Mouse (Mus musculus) intestine, embryonic 15.5 days (tissue): ENCODE results near the gene Evi5. TPM values are rescaled to one million over a fixed set of nuclear protein-coding genes. Genes with fewer than 3 reads are reported as not detected.

Source experiments
- ATAC-seq: fragments of 200-750 bp; cut with Nextera tagmentation; 2 replicates; pipeline ENCODE4 v1.8.0; 2017; ENCODE audit warnings: moderate TSS enrichment, moderate library complexity
- H3K27ac ChIP-seq: fragments of 300-500 bp; sonication (generic); 2 replicates; pipeline ENCODE4 v1.5.1; 2015; ENCODE audit warnings: mild to moderate bottlenecking, inconsistent platforms
- H3K27me3 ChIP-seq: fragments of 300-500 bp; sonication (generic); replicated peaks from 2 replicates; pipeline ENCODE4 v1.6.1; 2015; ENCODE audit warnings: inconsistent platforms
- H3K36me3 ChIP-seq: fragments of 300-500 bp; sonication (generic); 2 replicates; pipeline ENCODE4 v1.6.1; 2015; ENCODE audit warnings: inconsistent platforms
- H3K4me1 ChIP-seq: fragments of 300-500 bp; sonication (generic); replicated peaks from 2 replicates; pipeline ENCODE4 v1.6.1; 2015; ENCODE audit warnings: inconsistent platforms
- H3K4me2 ChIP-seq: fragments of 300-500 bp; sonication (generic); replicated peaks from 2 replicates; pipeline ENCODE4 v1.6.1; 2015; ENCODE audit warnings: mild to moderate bottlenecking, inconsistent platforms
- H3K4me3 ChIP-seq: fragments of 300-500 bp; sonication (generic); replicated peaks from 2 replicates; pipeline ENCODE4 v1.5.1; 2015; ENCODE audit warnings: inconsistent platforms
- H3K9ac ChIP-seq: fragments of 300-500 bp; sonication (generic); 2 replicates; pipeline ENCODE4 v1.6.1; 2015; ENCODE audit warnings: inconsistent platforms
- H3K9me3 ChIP-seq: fragments of 300-500 bp; sonication (generic); 2 replicates; pipeline ENCODE4 v1.6.1; 2016; ENCODE audit warnings: inconsistent platforms
- WGBS: fragments of 180-500 bp; shearing (Covaris S2); methylation state at CpG from one replicate; pipeline ENCODE4 v1.1.7; 2015; 5-methylcytosine and 5-hydroxymethylcytosine counted together
- polyA plus RNA-seq: library from polyadenylated mRNA; unstranded; fragments of >200 nt; fragmentation: Nextera tagmentation; extraction: Ambion mirVana; gene quantifications from 2 replicates; pipeline ENCODE4 v1.2.1, GENCODE M21; 2015

Gene Evi5
- polyA plus RNA-seq, 1 experiment from 2014 or later, result 66.3 TPM

DNA sequence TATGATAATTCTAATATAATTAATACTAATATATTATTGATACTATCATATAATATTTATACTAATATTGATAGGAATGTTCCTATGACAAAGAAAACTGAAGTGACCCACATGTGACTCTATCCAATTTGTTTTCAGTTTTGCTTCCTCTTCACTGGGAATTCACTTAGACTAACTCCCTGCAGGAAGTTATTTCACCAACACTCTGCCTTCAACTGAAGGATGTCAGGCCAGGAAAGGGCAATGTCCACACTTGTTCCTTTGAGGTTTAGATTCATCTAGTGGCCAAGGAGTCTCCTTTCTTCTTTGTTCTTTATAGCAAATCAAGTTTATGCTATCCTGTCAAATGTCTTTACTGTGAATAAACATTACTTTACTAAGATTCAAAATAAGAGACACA lies 111.2 kb downstream of the Evi5 start:
- no peaks in the 10 kb centered on the region; the same call in 1 of the 2 replicates for H3K36me3 ChIP-seq
- 0 out of 2 replicates have a peak, but pooled peaks cover 3% of the 10 kb centered on the region for H3K4me1 ChIP-seq
- no peaks in the 10 kb centered on the region for H3K9me3 ChIP-seq
- no peak overlapping the region for H3K9ac ChIP-seq
- H3K27me3 ChIP-seq, result no peaks in the 10 kb centered on the region
- H3K4me2 ChIP-seq, result no peak overlapping the region
- no peak overlapping the region for H3K27ac ChIP-seq
- ATAC-seq, result no peak
- H3K4me3 ChIP-seq, result no peak overlapping the region

DNA sequence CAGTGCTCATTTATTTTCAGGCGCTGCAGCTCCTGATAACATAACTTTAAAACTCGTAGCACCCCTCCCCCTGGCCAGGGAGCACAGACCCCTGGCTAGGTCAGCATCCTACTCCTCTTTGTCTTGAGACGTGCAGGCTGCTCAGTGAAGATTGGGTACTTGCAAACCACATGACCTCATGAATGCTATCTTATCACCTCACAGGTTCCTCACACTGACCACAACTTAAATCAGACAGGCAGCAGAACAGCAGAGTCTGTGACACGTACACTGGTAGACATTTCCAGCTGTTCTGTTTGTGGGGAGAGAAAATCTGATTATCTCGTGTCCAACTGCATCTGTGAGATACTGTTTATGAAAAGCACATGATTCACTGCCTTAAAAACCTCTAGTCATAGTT lies 115.8 kb downstream of the Evi5 start:
- 44% methylated on average over 5 of the region's 5 CpGs for WGBS

DNA sequence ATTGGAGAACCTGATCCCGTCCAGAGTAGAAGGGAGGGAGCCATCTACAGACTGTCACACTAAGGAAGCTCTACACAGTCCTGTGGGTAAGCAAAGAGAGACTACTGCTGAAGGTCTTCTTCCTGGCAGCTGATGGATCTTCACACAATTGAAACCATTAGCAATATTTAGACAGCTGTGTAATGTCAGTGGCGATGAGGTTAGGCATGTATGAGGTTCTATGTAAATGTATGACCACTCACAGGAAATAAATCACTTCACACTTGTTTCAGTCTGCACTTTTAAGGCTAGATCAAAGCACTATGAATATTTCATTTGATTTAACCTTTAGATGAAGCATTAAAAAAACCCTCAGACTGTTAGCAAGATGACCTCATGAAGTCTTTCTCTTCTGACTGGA lies 118.8 kb downstream of the Evi5 start:
- no peaks in the 10 kb centered on the region; the same call in 1 of the 2 replicates for H3K36me3 ChIP-seq
- no peak for ATAC-seq
- H3K4me1 ChIP-seq, result 0 out of 2 replicates have a peak, but pooled peaks cover 3% of the 10 kb centered on the region
- no peaks in the 10 kb centered on the region for H3K27me3 ChIP-seq
- no peak overlapping the region for H3K4me3 ChIP-seq
- 70% methylated on average over 2 of the region's 2 CpGs for WGBS
- H3K27ac ChIP-seq, result no peak overlapping the region
- H3K9ac ChIP-seq, result no peak overlapping the region
- no peak overlapping the region for H3K4me2 ChIP-seq
- no peaks in the 10 kb centered on the region for H3K9me3 ChIP-seq

More for the DNA sequence above, 115.8 kb downstream of the Evi5 start:
- no peak overlapping the region for H3K4me2 ChIP-seq
- H3K9ac ChIP-seq, result no peak overlapping the region
- no peak overlapping the region for H3K27ac ChIP-seq
- H3K4me1 ChIP-seq, result 0 out of 2 replicates have a peak, but pooled peaks cover 3% of the 10 kb centered on the region
- no peak overlapping the region for H3K4me3 ChIP-seq
- ATAC-seq, result 0 out of 2 replicates have a peak, but pooled peaks have one; percentile 43
- no peaks in the 10 kb centered on the region; the same call in 1 of the 2 replicates for H3K36me3 ChIP-seq
- no peaks in the 10 kb centered on the region for H3K27me3 ChIP-seq
- no peaks in the 10 kb centered on the region for H3K9me3 ChIP-seq

DNA sequence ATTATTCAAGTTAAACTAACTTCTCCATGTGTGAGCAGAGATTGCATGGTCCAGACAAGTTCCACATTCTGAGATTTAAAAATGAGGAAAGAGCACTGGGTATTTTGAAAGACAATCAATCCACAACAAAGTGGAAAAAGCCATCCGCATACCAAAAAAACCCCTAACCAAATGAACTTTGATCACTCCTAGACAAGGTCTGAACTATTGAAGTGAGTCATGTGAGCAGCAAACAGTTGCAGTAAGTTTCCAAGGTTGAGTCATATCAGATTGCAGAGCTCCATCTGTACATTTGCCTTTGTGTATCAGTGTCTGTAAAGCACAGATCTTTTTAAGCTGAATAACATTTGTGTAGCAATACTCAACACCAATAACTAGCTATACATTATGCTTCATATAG lies 120.2 kb downstream of the Evi5 start:
- H3K27ac ChIP-seq, result no peak overlapping the region
- no peaks in the 10 kb centered on the region for H3K9me3 ChIP-seq
- H3K4me1 ChIP-seq, result 0 out of 2 replicates have a peak, but pooled peaks cover 1% of the 10 kb centered on the region
- ATAC-seq, result peak; percentile 78; the same call in 1 of the 2 replicates
- 75% methylated on average over 1 of the region's 1 CpGs for WGBS
- no peak overlapping the region for H3K4me2 ChIP-seq
- H3K36me3 ChIP-seq, result no peaks in the 10 kb centered on the region; the same call in 1 of the 2 replicates
- H3K27me3 ChIP-seq, result no peaks in the 10 kb centered on the region
- H3K4me3 ChIP-seq, result no peak overlapping the region
- H3K9ac ChIP-seq, result no peak overlapping the region

DNA sequence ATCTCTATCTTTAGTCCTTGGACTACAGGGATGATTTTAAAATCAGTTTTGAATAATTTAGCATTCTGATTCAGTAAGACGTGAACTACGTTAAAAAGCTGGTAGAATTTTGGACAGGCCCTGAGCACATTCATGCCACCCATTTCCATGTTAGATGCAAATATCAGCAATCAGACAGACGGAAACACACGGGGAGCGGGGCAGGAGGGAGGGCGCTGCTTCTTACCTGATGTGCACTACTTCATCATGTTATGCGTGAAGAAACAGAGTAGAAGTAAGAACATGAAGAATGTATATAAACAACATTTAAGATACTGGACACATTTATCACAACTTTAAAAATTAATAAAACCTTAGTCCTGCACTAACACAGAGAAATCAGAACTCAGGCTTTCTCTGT lies 121.3 kb downstream of the Evi5 start:
- 93% methylated on average over 7 of the region's 7 CpGs for WGBS
- Histone ChIP-seq H3K9ac (no peak overlapping the region), H3K4me1 (no peaks in the 10 kb centered on the region), H3K9me3 (no peaks in the 10 kb centered on the region), H3K4me3 (no peak overlapping the region), H3K27me3 (no peaks in the 10 kb centered on the region), H3K4me2 (no peak overlapping the region), H3K36me3 (no peaks in the 10 kb centered on the region), H3K27ac (no peak overlapping the region)
- ATAC-seq, result no peak

DNA sequence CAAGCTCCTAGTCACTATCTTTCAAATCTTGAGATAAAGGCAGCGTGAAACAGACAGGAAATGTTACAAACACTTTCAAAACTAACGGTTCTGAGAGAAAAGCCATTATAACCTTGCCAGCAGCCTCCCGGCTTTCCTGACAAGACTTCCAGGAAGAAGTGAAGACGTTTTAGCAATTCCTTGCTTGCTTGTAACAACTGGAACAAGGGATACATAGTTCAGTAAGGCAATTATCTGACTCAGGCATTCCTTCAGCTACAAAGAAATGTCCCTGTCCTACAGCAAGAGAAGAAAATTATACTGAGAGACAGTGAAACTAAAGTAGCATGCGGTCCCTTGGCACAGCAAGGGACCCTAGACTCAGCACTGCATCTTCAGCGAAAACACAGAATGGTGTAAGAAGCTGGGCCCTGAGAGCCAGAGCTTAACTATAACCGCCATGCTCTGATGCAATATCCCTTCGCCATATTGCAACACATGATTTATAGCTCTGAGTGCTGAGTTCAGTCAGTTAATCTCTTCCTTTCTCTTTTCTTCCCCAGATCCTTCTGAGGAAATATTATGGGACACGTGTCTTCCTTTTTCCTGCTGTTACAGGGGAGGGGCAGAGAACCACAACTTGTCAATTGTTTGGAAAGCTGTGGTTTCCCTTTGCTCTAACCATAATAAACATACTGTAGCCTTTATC lies 125.5 kb downstream of the Evi5 start:
- Histone ChIP-seq H3K4me3 (no peak overlapping the region), H3K4me1 (no peaks in the 10 kb centered on the region), H3K36me3 (no peaks in the 10 kb centered on the region), H3K9me3 (no peaks in the 10 kb centered on the region), H3K4me2 (no peak overlapping the region), H3K27me3 (no peaks in the 10 kb centered on the region), H3K27ac (no peak overlapping the region), H3K9ac (no peak overlapping the region)
- 43% methylated on average over 9 of the region's 9 CpGs for WGBS
- ATAC-seq, result peak; percentile 82

DNA sequence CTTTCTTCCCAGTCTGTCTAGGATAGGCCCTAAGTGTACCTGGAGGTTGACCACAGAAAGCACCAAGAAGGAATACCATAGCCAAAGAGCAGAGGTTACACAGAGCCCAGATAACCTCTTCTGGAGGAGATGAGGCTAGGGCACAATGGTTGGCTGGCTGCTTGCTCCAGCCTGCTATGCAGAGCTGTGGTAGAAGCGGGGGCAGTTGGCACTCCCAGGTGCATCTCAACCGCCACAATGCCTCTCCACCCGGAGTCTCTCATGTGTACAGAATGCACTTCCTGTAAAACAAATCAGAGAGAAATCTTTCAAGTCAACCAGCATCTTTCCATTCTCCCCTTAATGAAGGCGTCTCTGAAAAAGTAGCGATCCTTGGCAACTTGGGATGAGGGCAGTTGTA lies 135.9 kb downstream of the Evi5 start:
- 91% methylated on average over 5 of the region's 5 CpGs for WGBS
- no peak for ATAC-seq

DNA sequence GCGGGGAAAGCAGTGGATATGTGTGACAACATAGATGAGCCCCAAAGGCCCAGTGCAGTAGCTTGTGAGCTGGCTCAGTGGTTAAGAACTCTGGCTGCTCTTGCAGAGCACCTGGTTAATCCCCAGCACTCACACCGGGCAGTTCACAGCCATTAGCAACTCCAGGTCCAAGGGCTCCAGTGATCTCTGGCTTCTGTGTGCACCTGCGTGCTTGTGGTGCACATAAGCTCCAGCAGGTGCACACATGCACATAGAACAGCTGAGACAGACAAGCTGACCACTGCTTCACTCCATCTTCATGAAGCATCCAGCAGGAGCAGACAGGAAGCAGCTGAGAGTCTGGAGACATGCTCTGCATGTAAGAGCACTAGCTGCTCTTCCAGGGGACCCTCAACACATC lies 136.6 kb downstream of the Evi5 start:
- Histone ChIP-seq H3K9ac (no peak overlapping the region), H3K9me3 (no peaks in the 10 kb centered on the region), H3K27ac (no peak overlapping the region), H3K4me3 (no peak overlapping the region), H3K36me3 (no peaks in the 10 kb centered on the region), H3K4me2 (no peak overlapping the region), H3K4me1 (no peaks in the 10 kb centered on the region), H3K27me3 (no peaks in the 10 kb centered on the region)
- no peak for ATAC-seq
- 73% methylated on average over 3 of the region's 3 CpGs for WGBS

More for the DNA sequence above, 135.9 kb downstream of the Evi5 start:
- Histone ChIP-seq H3K27me3 (no peaks in the 10 kb centered on the region), H3K27ac (no peak overlapping the region), H3K9ac (no peak overlapping the region), H3K4me1 (no peaks in the 10 kb centered on the region), H3K9me3 (no peaks in the 10 kb centered on the region), H3K36me3 (no peaks in the 10 kb centered on the region), H3K4me2 (no peak overlapping the region), H3K4me3 (no peak overlapping the region)

DNA sequence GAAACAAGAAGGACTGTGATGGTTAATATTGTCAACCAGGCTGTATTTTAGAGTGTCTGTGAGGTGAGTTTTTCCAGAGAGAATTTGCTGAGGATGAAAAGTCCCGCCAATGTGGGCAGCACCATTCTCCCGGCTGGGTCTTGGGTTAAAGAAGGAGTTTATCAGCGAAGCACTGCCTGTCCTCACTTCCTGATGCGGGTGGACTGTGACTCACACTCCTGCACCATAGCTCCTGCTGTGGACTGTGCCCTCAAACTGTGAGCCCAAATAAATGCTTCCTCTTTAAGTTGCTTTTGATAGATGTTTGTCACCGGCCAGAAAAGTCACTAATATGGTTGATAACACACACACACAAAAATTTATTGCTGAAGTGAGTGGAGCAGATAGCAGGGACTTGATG lies 138.7 kb downstream of the Evi5 start:
- Histone ChIP-seq H3K4me3 (no peak overlapping the region), H3K27ac (no peak overlapping the region), H3K9ac (no peak overlapping the region), H3K9me3 (no peaks in the 10 kb centered on the region), H3K36me3 (no peaks in the 10 kb centered on the region), H3K4me1 (no peaks in the 10 kb centered on the region), H3K4me2 (no peak overlapping the region), H3K27me3 (no peaks in the 10 kb centered on the region)
- 83% methylated on average over 5 of the region's 5 CpGs for WGBS
- ATAC-seq, result no peak

DNA sequence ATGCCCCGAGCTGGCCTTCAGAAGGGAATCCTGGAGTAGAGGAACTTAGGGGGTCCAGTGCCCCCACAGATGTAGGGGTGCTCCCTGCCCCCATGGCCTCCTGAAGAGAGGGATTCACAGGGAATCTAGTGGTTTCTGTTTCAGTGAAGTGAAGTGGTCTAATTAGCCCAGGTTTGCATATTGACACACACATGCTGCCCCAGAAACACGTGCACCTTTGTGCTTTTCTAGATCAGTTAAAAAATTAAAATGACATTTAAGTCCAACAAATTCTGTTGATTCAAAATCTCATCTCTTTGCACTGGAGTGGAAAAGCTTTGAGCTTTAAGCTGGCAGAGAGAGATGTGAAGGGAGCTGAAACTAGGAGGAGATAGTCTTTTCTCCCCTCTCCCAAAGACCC lies 143.1 kb downstream of the Evi5 start:
- Histone ChIP-seq H3K9me3 (no peaks in the 10 kb centered on the region), H3K27ac (no peak overlapping the region), H3K4me1 (no peaks in the 10 kb centered on the region), H3K36me3 (no peaks in the 10 kb centered on the region), H3K4me3 (no peak overlapping the region), H3K4me2 (no peak overlapping the region), H3K9ac (no peak overlapping the region), H3K27me3 (peaks cover 20% of the 10 kb centered on the region)
- ATAC-seq, result no peak
- 34% methylated on average over 2 of the region's 2 CpGs for WGBS

DNA sequence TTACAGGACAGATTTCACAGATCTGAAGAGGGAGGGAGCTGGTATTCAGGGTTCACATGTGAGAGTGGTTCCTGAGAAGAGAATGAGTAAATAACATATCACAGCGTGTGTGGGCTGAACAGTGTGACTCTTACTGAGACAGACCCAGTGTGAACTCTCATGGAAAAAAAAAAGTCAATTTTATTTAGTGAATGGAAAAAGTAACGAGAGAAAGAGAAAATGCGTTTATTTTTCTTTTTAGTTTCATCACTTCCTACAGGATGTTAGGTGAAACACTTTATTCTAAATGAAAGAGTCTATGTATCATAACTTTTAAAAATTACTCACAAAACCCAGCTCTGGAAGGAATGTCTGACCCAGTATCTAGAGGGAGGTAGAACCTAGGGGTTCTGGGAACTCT lies 143.5 kb downstream of the Evi5 start:
- Histone ChIP-seq H3K9ac (no peak overlapping the region), H3K9me3 (no peaks in the 10 kb centered on the region), H3K27ac (no peak overlapping the region), H3K4me3 (no peak overlapping the region), H3K36me3 (no peaks in the 10 kb centered on the region), H3K4me2 (no peak overlapping the region), H3K4me1 (peaks cover 4% of the 10 kb centered on the region), H3K27me3 (peaks cover 24% of the 10 kb centered on the region)
- ATAC-seq, result no peak
- WGBS, result 52% methylated on average over 3 of the region's 3 CpGs

DNA sequence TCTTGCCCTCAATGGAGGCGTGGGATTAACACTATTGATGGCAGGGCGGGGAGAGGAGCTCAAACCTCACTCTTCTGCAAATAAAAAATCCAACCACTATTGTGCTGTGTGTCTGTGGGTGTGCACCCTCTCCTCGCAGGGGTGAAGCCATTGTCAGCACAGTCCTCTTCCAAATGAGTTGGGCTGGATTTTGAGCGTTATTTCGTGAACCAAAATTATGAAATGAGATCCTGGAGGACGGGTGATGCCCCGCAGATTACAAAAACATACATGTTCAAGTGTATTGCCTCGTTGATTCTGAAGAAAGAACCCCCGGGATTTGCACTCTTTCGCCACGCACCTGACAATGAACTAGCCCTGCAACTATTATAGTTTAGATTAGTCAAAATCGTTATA lies 147.9 kb downstream of the Evi5 start:
- ATAC-seq, result no peak
- Histone ChIP-seq H3K27me3 (peaks cover 66% of the 10 kb centered on the region), H3K4me3 (no peak overlapping the region), H3K4me1 (peaks cover 38% of the 10 kb centered on the region), H3K9me3 (no peaks in the 10 kb centered on the region), H3K36me3 (no peaks in the 10 kb centered on the region), H3K27ac (no peak overlapping the region), H3K4me2 (peak overlapping the region; percentile 65), H3K9ac (no peak overlapping the region)
- 23% methylated on average over 12 of the region's 12 CpGs for WGBS
